Mouse (Mus musculus) CH12F3 (cell line): ENCODE measurements around the gene Zfp950.
"Not testable (repeated sequence)": the region's sequence is repeated elsewhere in the genome, so short reads cannot be mapped to it uniquely, and the experiment has no call there.

Experiments
- in situ Hi-C: fragments of 300-500 bp; cut with MboI; formaldehyde crosslinking; loops from 2 replicates; pipeline ENCODE4 v1.14.3; 2020; ENCODE audit warnings: low sequenced_read_pairs

Gene Zfp950

DNA sequence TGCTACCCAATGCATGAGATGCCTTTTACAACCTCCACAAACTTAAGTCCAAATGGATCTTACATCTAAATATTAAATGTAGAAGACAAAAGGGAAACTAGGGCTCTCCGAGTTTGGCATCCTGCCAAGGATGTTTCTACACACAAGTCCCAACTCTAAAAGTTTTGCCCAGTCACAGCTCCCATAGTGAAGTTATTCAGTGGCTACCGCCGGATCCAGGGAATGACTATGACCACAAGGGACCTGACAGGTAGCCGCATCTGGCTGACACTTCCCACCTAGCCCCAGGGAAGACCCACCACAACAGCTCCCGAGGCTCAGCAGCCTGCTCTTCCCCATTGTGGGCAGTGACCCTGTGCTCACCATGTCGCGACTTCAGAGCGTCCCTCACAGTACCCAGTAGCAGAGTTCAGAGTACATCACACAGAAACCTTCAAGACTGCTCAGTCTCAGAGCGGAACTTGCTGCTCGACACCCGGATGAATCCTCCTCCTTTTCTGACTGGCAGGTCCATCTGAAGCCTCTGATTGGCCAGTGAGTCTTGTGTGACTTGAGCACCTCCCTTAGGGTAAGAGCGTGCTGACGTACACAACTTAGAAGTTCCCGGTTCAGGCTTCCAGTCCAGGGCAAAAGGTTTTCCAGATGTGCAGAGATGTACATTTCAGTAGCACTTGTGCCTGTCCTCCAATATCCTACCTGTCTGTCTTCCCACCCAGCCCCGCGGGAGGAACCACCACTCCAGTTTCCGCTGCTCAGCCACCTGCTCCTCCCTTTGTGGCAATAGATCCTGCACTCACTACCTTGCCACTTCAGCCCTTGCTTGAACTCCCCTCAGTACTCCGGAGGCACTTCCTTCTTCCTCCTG is at the start of gene Zfp950:
Zfp950 (minus strand) TSS at position 499 of the 865 bp plus-strand sequence.
- in situ Hi-C loops, result no loop called here

DNA sequence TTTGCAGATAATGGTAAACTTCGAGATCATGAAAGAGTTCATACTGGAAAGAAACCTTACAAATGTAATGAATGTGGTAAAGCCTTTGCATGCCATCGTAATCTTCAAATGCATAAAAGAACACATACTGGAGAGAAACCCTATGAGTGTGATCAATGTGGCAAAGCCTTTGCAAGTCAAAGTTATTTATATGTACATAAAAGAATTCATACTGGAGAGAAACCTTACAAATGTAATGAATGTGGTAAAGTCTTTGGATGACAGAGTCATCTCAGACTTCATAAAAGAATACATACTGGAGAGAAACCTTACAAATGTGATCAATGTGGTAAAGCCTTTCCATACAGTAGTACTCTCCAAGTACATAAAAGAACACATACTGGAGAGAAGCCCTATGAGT is 43.0 kb upstream of the Zfp950 start, which contains the start of gene Gm6020:
Gm6020 (plus strand) TSS at position 301 of the 400 bp plus-strand sequence.
- in situ Hi-C loops, result not testable (repeated sequence)

DNA sequence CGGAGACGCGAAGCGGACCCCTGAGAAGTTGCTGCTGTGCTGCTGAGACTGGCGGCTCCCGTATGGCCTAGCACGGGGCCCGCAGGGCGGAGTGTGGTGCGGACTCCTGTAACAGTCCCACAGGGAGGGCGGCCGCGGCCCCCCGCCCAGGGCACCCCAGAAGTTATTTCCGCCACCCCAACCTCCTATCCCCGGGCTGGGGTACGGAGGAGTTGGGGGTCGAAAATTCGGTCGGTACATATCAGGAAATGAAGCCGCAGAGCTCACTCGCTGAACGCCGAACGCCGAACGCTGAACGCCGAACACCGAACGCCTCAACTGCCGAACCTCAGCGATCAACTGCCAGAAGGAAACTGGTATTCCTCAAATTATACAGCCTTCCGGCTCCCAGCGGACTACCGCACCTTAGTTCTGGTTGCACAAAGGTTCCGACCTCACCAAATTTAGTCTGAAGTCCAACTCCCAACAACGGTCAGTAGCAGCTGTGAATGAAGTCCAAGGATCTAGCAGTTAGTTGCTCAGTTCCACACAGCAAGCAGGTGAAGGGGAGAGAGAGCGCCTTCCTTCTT is 35.2 kb upstream of the Zfp950 start, which contains the start of gene Gm7102:
Gm7102 (minus strand) TSS at position 554 of the 569 bp plus-strand sequence.
- in situ Hi-C loops, result no loop called here

DNA sequence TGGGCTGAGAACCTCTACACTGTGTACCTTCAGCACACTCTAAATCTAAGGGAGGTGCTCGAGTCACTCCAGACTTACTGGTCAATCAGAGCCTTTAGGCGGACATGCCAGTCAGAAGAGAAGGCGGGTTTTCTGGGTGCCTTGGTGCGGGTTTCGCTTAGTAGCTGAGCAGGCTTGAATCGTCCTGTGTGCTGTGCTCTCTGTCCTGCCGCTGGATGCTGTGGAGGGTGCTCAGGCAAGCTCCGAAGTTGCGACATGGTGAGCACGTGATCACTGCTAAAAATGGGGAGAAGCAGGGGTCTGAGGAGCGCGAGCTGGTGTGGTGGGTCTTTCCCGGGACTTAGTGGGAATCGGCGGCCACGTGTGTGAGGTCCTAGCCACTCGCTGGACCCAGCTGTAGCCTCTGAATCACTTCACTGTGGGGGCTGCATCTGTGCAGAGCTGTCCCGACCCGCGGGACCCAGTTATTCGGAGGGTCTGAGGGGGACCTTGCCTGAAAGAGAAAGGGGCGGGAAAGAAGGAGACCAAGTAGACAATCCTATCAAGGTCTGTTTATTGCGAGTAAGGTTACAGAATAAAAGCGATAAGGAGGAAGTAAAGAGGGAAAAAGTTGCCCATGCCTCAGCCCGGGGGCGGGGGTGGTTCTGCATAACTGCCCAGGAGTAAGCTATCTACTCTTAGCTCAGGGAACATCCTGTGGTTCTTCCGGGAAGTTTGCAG is 11.2 kb upstream of the Zfp950 start:
- in situ Hi-C loops, result no loop called here

DNA sequence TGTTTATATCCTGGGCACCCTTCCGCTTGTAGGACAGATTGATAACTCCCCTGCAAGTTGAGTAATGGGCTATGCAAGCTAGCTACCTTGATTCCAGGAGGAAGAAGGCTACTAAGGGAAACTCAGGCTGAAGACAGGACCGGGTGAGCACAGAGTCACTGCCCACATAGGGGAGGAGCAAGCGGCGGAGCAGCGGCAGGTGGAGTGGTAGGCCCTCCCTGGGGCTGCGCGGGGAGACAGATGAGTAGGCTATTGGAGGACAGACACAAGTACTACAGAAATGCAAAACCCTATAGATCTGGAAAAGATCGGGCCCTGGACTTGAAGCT is 10.7 kb upstream of the Zfp950 start:
- in situ Hi-C loops, result no loop called here

DNA sequence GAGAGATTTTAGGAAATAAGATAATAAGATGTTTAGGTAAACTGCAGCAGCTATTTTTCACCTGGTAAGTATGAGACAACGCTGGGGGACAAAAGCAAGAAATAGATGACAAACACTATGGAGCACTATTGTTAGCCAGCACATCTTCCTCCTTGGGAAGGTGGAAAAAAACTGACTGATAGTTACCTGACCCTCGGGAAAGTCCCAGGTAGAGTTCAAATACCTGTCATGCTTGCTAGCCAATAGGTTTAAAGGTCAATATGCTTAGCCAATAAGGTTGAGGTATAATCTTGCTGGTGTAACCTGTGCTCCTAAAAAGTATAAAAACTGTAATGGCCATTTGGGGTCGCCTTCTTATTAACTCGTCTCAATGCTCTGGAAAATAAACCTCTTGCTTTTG is 659 bp upstream of the Zfp950 start:
- in situ Hi-C loops, result no loop called here

DNA sequence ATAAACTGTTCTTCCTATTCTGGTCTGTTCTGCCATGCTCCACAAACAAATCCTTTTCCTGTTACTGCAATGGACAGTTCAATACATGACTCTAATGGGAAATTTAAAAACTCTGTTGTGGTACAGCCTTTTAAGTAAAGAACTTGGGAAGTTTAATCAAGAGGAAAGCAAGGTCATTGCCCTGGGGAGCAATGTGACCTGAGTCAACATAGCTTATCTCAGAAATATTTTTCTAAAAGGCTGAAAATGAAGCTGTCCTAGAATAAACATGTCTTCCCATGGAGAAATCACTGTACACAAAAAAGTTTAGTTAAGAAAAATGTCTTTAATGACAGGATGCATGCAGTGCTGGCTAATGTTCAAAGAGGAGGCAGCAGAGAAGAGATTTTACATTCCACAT is 2.0 kb downstream of the Zfp950 start:
- in situ Hi-C loops, result no loop called here

DNA sequence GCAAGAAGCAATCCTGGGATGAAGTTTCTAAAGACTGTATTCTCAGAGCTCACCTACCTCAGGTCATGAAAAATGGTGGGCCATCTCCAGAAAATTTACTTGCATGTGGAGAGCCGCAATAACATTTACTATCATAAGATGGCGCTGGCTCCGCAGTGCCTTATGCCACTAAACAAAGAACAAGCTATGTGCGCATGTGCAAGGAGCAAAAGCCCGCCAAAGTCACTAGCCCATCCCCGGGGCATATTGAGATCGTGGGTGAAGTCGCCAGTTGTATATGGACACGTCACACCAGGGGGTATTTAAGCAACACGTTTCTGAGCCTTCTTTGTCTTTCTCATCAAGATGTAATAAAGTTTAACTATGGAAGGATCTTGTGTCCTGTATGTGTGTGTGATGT is 9.5 kb downstream of the Zfp950 start:
- in situ Hi-C loops, result no loop called here

DNA sequence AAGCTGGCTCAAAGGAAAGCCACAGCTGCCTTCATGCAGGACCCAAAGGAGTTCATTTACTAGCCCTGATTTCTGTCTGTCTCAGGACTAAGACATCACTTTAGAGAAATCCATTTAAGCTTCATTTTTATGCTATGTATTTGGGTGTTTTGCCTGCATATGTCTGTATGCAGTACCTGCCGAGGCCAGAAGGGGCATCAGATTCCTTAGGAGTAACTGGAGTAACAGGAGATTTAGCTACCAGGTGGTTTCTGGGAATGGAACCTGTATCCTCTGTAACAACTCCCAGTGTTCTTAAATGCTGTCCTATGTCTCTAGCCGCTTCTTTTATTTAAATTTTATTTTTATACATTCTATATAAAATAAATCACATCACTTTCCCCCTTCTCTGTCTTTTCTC is 30.5 kb downstream of the Zfp950 start:
- in situ Hi-C loops, result no loop called here

DNA sequence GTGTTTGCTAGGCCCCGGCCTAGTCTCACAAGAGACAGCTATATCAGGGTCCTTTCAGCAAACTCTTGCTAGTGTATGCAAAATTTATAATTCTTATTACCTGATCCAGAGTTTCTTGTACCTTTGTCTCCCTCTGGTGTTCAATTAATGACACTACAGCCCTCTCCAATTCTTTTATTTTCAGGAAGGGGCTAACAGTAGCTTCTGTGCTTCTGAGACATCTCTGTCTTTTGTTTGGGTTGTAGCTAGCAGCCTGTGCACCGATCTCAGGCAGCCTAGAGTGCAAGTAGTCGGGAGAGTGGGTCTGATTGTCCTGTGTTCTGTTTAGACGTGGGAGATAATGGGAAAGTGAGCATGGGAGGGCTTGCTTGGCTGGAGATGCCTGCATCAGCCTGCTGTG is 42.9 kb downstream of the Zfp950 start:
- in situ Hi-C loops, result no loop called here

DNA sequence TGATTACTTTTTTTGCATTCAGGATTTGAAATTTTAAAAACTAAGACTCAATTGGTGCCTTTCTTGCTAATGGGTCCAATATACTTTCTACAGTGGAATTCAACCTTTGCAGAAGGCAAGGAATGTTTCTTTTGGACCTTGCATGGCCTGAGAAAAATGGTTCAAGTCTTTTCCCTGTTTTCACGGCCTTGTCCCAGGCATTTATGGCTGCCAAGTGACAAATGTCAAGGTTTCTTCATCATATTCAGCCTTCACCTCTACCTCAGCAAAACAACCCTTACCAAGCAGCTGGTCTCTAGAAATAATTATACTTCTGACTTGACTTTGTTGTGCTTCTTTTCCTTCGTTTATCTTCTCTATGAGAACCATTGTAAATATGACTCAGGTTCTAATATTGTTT is 43.9 kb downstream of the Zfp950 start:
- in situ Hi-C loops, result no loop called here

DNA sequence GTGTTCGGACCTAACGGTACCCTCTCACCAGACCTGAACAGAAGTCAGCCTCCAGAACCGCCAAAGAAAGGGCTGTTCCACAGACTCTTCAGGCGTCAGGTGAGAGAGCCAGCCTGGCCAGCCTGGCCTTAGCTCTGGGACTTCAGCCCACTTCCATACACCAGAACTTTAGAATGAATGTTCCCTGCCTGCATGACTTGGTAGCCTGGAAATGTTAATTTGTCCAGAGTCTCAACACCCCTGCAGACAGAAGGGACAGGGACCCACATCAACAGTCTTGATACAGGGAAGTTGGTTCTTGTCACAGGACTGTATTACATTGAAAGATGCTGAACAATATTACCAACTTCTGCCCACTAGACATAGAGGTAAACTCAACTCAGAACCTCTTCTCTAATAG is 50.1 kb downstream of the Zfp950 start:
- in situ Hi-C loops, result no loop called here

DNA sequence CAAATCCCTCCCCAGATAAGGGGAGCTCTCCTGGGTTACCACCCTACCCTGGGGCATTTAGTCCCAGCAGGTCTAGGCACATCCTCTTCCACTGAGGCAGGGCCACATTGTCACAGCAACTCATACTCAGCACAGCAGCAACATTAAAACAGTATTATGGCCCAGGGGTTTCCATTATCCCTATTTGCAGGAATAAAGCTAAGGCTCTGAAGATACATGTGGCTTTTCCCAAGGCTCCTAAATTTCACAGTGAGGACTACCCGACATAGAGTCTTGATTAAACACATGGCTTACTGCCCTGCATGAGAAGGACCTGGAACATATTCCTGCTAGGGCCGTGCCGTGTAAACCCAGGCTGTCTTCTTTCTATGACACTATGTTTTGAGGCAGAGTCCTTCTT is 51.6 kb downstream of the Zfp950 start:
- in situ Hi-C loops, result no loop called here

DNA sequence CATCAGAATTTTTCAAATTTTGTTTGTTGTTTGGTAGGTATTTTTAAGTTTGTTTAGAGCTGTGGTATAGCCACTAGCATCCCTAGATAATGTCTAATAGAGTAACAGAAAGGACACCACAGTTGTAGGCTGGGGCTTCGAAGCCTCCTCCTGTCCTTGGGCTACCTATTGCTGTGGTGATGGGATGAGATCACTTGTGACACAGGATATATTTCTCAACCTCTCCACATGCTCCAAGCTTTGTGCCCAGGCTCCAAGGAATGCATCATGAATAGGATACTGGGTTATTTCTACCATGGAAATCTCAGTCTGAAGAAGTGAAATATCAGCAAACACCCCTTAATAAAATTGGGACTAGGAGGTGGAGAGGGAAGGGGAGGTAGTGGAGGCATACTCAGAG is 52.9 kb downstream of the Zfp950 start:
- in situ Hi-C loops, result no loop called here

DNA sequence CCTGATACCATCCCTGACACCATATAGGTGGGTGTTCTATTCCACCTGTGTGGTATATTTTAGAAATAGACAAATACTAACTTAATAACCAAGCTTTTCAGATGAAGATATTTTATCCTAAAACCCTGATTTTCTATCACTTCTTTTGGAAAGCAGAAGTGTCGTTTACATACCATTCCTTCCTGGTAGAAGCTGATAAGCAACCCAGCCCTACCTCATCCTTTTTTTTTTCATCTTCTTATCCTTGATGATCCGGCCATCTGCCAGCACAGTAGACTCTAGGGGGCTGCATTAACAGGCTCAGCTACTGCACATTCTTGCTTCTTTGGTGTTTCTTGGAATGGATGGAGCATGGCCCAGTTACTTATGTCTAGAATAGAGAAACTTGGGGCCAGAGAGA is 55.4 kb downstream of the Zfp950 start:
- in situ Hi-C loops, result no loop called here

DNA sequence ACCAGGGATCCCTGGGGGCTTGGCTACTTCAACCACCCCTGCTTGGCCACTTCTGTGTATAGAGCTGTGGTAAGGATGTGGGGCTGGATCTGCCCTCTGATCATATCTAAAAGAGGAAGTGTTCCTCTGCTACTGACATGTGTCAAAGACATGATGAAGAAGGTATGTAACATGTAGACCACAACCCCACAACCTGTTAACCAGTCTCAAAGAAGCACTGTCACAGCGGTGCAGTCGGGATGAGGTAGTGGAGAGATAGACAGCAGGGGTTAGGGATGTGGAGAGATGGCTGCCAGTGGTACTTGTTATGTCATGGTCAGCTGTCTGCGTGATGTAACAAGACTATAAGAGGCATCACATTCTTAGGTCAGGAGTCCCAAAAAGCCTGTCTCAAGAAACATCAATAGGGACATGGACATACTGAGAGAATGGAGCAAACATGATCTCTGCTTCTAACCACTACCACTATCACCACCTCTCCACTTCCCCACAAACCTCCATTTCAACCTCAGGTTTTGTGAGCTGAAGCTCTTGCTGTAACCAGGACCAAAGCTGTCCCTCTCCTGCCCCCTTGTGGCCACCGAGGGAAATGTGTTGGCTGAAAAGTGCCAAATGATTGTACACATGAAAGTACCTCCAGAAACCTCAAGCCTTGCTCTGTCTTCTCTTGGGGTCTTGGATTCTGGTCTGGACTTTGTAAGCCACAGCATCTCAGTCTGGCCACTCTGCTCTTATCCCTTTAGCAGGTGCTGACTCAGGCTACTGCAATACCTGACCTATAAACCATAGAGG is 56.3 kb downstream of the Zfp950 start:
- in situ Hi-C loops, result loop anchor here (5.0 kb wide), 1 partner anchor 207 kb away; no protein-coding TSS in a partner anchor

DNA sequence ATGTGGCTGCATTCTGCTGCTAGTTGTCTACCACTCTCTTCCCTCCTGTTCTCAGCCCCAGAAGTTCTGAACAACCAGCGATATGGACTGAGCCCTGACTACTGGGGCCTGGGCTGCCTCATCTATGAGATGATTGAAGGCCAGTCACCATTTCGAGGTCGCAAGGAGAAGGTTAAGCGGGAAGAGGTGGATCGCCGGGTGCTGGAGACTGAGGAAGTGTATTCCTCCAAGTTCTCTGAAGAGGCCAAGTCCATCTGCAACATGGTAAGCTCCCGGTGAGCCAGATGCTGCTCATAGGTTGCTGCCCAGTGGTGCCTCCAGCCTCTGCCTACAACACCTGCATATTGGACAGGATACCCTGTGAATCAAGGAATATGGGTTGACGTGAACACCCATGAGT is 57.6 kb downstream of the Zfp950 start:
- in situ Hi-C loops, result loop anchor here (5.0 kb wide), 1 partner anchor 206 kb away; no protein-coding TSS in a partner anchor

DNA sequence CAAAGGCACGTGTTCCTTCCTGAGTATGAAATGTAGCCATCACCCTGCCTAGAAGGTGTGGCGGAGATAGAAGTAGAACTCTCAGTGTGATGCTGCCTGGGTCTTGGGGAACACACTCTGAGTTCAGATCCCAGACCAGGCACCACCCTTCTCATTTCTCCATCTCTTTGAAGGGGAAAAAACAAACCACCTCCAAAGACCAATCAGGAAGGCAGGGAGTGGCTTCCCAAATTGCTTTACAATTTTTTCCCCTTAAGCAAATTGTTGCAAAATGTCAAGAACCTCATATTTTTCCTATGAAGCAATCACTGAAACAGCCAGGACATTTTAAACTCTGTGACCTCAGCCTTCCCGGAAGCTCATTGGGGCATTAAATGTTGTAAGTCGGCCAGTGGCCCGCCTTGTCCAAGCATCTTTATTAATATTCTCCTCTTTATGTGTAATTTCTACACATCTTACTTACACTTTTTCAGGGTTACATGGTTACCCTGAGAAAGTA is 60.3 kb downstream of the Zfp950 start:
- in situ Hi-C loops, result loop anchor here (5.0 kb wide), 1 partner anchor 203 kb away; no protein-coding TSS in a partner anchor

DNA sequence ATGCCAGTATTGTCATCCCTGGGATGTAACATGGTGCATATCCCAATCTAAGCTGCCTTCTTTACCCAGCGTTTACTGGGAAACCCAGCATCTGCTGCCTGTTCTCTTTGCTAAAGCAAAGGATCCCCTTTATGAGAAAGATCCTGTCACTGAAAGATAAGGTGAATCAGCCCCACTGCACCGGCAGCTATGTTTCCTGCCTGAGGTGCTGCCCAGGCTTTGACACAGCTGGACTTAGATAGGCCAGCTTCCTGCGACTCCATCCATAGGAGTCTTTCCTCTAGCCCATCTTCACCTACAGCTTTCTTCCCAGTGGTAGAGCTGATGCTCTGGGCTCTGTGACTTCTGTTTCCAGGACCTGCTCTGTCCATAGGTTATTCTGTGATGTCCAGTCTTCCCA is 62.0 kb downstream of the Zfp950 start:
- in situ Hi-C loops, result no loop called here

DNA sequence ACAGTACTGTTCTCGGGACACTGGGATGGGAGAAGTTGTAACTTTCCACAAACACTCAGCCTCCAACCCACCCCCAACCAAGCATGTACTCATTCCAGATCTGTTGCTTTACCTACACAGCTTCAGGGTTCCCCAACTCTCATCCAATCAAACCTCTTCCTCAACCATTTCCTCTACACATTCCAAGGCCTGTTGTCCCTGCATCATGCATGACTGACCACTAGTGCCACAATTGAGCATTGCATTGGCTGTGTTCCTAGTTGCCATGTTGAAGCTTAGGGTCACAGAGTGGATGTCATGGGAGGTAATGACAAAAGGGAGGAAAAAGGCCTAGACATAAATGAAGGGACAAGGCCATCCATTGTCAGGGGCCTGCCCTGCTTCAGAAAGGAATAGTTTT is 75.6 kb downstream of the Zfp950 start:
- in situ Hi-C loops, result no loop called here

DNA sequence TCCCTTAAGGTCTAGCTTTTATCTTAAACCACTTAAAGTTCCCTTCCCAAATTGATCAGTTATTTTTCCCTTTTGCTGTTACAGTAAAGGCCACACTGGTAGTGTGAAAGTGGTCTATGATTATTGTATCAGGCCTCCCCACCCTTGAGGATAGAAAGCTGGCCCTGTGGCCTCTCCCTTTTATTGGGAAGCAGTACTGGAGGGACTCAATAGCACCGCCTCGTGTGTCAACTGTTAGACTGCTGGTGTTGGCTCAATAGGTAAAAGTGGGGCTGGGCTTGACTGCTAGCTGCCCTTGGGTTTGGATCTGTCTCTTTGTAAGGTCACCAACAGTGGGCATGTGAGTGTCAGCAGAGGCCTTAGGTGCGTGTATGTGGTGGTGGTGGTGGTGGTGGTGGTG is 76.3 kb downstream of the Zfp950 start:
- in situ Hi-C loops, result no loop called here
